ENCODE assay signal across 8 mouse cellular contexts in genomic region chr14:20785231-20785630, GRCm38 (mm10). TPM values are rescaled to one million over a fixed set of nuclear protein-coding genes. Genes with fewer than 3 reads are reported as not detected.
A peak's percentile ranks its signal among the peaks of the same experiment; 100 is the strongest.
DNase-seq lines count a peak whose midpoint lies in the region; ATAC-seq and TF ChIP-seq lines count a peak whose summit lies in the region.

No protein-coding gene starts in this region.

- H3K4me3 ChIP-seq in cerebellum, adult 2 months (replicated peaks; ENCODE audit: insufficient read depth, low read depth, low read length) = no peak overlapping the region
- no peak overlapping the region for H3K4me3 ChIP-seq in myocyte

- no peaks in the 10 kb centered on the region for H3K27me3 ChIP-seq in cerebellum, adult 2 months (ENCODE audit: control insufficient read depth, insufficient read depth, low read length)
- H3K27me3 ChIP-seq in myocyte (ENCODE audit: control insufficient read depth, insufficient read depth, insufficient read length) = no peaks in the 10 kb centered on the region

- peak overlapping the region; percentile 9; the same call in 1 of the 2 replicates for H3K27ac ChIP-seq in cerebellum, adult 2 months (ENCODE audit: insufficient read depth, low read length)

- peak overlapping the region; percentile 25 for H3K4me2 ChIP-seq in myocyte (ENCODE audit: low read depth)

- WGBS in cerebellum, adult 2 months = 0% methylated on average over 1 of the region's 1 CpGs

- DNase-seq in cerebellum, adult 2 months = no peak
- DNase-seq in A20 (ENCODE audit: low read depth, low spot score) = peak; percentile 56
- DNase-seq in induced T-regulatory cell, adult 2 months (ENCODE audit: low read depth) = peak; percentile 87
- no peak for DNase-seq in neural tube, embryonic 10.5 days (ENCODE audit: extremely low spot score, low spot score)
- DNase-seq in cerebellum, postnatal 14 days = no peak
- DNase-seq in c-Kit-positive CD71-positive TER-119-positive erythroid progenitor cells, embryonic 14.5 days (ENCODE audit: low spot score) = no peak

- no peak for ATAC-seq in cerebellum, adult (ENCODE audit: insufficient number of reproducible peaks, low FRiP score, low TSS enrichment)

- H3K36me3 ChIP-seq in myocyte (ENCODE audit: control insufficient read depth, insufficient read depth) = peaks cover 29% of the 10 kb centered on the region

- no peak for TF ChIP-seq CTCF in cerebellum, adult 2 months (IDR thresholded peaks at IDR 0.05; ENCODE audit: borderline replicate concordance, insufficient read depth, low read depth, low read length)

- no peak for TF ChIP-seq POLR2A in cerebellum, adult 2 months (IDR thresholded peaks at IDR 0.05; ENCODE audit: borderline replicate concordance, insufficient read depth, low read length)
- TF ChIP-seq POLR2A in myocyte (IDR thresholded peaks at IDR 0.05; ENCODE audit: insufficient read length, low read depth) = no peak

- peaks cover 19% of the 10 kb centered on the region for H3K4me1 ChIP-seq in cerebellum, adult 2 months (ENCODE audit: control insufficient read depth, insufficient read depth, low read length)

- H3K79me2 ChIP-seq in myocyte (ENCODE audit: control insufficient read depth, insufficient read depth) = peaks cover 75% of the 10 kb centered on the region

- no peak overlapping the region for H3ac ChIP-seq in myocyte (ENCODE audit: control insufficient read depth, insufficient read length)

TF ChIP-seq in myocyte, 11 proteins besides CTCF, POLR2A, EP300 and RAD21:
- TF ChIP-seq MYOD1 (IDR thresholded peaks at IDR 0.05; ENCODE audit: control insufficient read depth in 1 of 3, insufficient read length in 2 of 3, low read depth in 2 of 3) (no peak), CEBPB (IDR thresholded peaks at IDR 0.05; ENCODE audit: insufficient read depth, poor library complexity, severe bottlenecking) (no peak), MYOG (IDR thresholded peaks at IDR 0.05; ENCODE audit: control insufficient read depth in 1 of 3, insufficient read depth in 1 of 3, insufficient read length in 2 of 3, low read depth in 2 of 3) (no peak), POLR2AphosphoS2 (IDR thresholded peaks at IDR 0.05; ENCODE audit: insufficient read length, low read depth) (no peak), USF1 (IDR thresholded peaks at IDR 0.05; ENCODE audit: low read depth) (no peak), TCF3 (IDR thresholded peaks at IDR 0.05; ENCODE audit: insufficient read length, low read depth) (no peak), TCF12 (IDR thresholded peaks at IDR 0.05; ENCODE audit: insufficient read depth, poor library complexity, severe bottlenecking) (no peak), SRF (IDR thresholded peaks at IDR 0.05; ENCODE audit: control insufficient read depth, insufficient read length, low read depth) (no peak), REST (IDR thresholded peaks at IDR 0.05; ENCODE audit: insufficient read depth, insufficient read length) (no peak), E2F4 (IDR thresholded peaks at IDR 0.05; ENCODE audit: insufficient read depth) (no peak), MAX (IDR thresholded peaks at IDR 0.05; ENCODE audit: low read depth) (no peak)

RNA-seq across cellular contexts. Expression of gene Camk2g, which starts 8.7 kb away (rescaled TPM):
- 217 and 222 TPM in 2 replicates for polyA plus RNA-seq in cerebellum, adult 2 months (2012; rRNA removed)
- polyA plus RNA-seq in myocyte (2012; fragmentation: generic; extraction: Trizol) = 57.2 TPM

RNA-seq across cellular contexts. Expression of gene Ndst2, which starts 50.9 kb away (rescaled TPM):
- 37.9 and 43.2 TPM in 2 replicates for polyA plus RNA-seq in cerebellum, adult 2 months (2012; rRNA removed)
- polyA plus RNA-seq in myocyte (2012; fragmentation: generic; extraction: Trizol) = 11.9 TPM

RNA-seq across cellular contexts. Expression of gene Plau, which starts 51.2 kb away (rescaled TPM):
- polyA plus RNA-seq in cerebellum, adult 2 months (2012; rRNA removed) = 0.90 and 1.1 TPM in 2 replicates
- polyA plus RNA-seq in myocyte (2012; fragmentation: generic; extraction: Trizol) = 40.1 TPM

Comparison
In these comparisons a context has a peak if more than half of its experiments do, and no peak if none do; other contexts are left out.
1. DNase-seq: peak in A20 (single experiment) and induced T-regulatory cell, adult 2 months (single experiment); none in cerebellum, adult 2 months (0 of 2), neural tube, embryonic 10.5 days (single experiment), cerebellum, postnatal 14 days (0 of 2) and c-Kit-positive CD71-positive TER-119-positive erythroid progenitor cells, embryonic 14.5 days (single experiment).
2. RNA of gene Plau, which starts 51.2 kb away (polyA plus RNA-seq): 40.1 TPM in myocyte (single experiment); 0.90 to 1.1 TPM in cerebellum, adult 2 months; every median in the first group is over 10 times any median in the second.